Mouse (Mus musculus): Measurements from ENCODE around the gene Sntg2.

The Sntg2 gene

DNA sequence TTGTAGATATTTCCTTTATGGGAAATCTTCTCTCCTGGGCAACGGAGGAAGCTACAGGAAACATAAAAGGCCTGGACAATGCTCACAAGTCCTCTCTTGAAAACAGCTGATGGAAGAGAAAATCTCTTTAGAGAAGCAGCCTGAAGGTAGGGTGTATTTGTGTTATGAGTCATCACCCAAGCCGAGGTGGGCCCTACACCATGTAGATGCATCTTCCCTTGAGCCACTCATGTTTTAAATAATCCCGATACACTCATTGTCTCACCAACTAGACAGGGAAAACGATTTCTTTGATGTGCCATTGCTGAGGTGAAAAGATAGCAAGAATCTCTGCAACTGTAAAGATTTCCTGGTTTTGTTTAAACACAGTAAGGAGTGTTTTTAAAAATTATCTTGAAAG is 89.4 kb downstream of the Sntg2 start:
- DNase-seq (ENCODE audit: low read depth, low spot score), result no peak

DNA sequence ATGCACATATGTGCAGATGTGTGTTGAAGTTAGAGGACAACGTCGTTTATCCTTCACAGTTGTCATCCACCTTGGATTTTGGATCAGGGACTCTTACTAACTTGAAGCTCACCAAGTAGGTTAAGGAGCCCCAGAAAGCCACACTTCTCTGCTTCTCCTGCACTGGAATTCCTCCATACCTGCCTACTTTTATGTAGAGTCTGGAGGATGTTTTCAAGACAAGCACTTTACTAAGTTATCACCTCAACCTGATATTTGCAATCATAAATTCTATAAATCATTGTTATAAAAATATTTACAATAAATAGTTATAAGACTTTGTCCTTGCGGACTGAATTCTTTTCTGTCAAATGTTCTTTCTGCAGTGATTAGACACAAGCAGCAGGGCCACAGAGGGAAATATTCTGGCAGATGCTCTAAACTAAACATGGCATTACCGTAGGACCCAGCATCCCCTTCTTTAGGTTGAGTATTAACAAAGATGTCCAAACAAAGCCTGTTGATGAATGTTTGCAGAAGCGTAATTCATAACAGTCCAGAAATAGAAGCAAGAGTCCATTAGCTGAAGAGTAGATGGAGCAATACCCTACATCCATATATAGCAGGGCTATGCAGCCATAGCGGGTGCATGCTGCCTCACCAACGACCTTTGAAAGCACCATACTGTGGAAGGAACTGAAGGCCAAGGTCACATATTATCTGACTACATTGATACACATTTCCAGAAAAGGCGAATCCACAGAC is 100.8 kb downstream of the Sntg2 start:
- no peak for DNase-seq (ENCODE audit: low read depth, low spot score)

DNA sequence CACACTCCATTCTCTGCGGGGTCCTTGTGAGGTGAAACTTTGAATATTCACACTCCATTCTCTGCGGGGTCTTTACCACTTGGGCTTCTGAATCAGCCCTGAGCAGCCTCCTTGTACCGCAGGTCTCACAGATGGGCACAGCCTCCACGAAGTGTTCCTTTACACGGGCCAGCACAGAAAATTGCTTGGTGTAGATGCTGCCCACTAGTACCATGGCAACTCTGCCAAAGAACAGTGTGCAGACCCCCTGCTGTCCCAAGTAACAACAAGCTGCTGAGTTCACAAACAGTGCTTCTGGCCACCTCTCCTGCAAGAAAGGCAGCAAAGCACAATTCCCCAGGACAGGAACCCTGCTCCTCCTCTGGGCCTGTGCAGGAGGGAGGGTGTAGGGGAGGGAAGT is 109.0 kb downstream of the Sntg2 start:
- no peak for DNase-seq (ENCODE audit: low read depth, low spot score)

DNA sequence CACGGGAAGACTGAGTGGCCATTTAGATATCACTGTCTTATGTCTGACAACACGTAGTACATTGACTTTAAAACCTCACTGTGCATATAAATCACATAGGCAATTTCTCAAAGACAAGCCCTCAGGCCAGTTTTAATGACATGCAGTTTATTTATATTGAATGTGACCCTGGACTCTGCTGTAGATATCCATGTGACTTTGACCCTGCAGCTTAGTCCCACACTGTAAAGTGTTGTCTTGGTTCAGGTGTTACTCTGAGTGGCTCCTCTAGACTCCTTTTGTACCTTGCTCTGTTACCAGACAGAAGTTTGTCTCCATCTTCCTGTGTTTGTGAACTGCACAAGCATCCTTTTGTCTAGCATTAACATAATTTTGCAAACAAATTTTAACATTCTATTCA is 112.0 kb downstream of the Sntg2 start:
- DNase-seq (ENCODE audit: low read depth, low spot score), result no peak

DNA sequence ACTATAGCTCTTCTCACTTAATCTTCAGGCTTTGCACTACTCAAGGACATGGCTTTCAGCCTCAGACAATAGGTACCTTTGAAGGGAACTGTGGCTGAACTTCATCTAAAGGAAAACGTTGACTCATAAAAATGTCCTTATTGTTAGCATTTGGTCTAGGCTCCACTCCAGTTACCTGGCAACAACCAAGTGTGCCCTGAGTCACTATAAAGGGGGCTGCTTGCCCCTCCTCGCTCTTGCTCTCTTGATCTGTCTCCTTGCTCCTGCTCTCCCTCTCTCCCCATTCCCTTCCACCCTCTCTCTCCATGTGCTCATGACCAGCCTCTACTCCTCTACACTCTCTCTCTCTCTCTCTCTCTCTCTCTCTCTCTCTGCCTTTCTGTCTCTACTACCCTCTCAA is 114.5 kb downstream of the Sntg2 start:
- no peak for DNase-seq (ENCODE audit: low read depth, low spot score)

DNA sequence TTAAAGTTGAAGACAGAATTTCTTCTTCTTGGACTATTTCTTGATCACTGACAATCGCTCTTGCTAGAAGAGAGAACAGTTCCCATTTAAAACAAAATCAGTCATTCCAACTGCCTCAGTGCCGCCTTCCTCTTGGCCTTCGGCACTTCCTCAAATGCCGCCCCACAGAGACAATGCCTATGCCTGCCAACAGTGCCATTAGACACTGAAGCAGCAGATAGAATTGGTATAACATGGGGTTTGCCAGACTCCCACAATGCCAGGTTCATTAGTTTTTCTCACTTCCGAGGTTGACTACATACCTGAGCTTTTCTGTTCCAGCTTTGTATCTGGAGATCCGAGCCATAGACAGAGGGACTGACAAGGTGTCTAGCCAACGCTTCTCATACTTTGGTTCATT is 115.5 kb downstream of the Sntg2 start:
- DNase-seq (ENCODE audit: low read depth, low spot score), result no peak

DNA sequence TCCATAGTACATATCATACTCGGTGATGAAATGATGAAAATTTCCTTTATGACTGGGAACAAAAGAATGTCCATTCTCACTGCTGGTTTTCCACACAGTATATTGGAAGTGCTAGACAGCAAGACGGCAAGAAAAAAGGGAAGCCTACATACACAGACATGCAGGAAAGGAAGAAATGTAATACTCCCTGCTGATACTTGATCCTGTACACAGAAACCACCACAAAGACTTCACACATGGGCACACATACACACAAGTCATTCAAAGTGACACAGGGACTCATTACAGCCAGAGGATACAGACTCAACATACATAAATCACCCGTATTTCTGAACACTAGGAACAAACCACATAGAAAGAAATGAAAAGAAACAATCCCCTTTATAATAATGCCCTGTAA is 117.0 kb downstream of the Sntg2 start:
- no peak for DNase-seq (ENCODE audit: low read depth, low spot score)

DNA sequence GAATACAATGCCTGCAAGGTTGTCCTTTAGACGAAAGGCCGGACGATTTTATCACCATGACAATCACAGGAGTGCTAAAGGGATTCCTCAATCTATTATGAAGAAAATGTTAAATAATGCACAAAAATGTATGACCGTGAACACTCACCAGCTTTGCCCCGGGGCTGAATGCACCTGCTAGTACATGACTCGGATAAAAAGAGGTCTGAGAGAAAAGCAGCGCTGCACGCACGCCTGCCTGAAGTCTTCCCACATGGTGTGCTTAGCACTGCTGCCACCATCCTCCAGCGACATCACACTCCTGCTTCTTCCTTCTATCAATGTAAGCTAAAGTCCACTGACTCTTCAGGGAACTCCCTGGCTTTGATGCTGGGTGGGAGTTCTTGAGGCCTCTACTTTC is 118.6 kb downstream of the Sntg2 start:
- DNase-seq (ENCODE audit: low read depth, low spot score), result no peak

DNA sequence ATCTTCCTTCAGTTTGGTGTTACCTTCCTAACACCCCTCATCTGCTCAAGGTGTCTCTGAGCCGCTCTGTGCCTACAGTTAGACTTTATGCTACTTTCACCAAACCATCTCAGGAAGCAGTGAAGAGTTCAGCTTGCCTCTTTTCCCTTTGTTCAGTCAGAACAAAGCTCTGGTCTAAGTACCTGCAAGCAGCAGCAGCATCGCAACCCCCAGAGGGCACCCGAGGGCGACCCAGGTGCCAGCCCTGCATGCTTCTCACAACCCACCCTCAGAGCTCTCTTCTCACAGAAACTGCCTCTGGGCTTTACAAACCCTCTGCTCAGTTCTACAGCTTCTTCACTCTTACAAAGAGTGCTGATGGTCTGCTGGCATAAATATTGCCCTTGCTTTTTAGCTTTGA is 120.8 kb downstream of the Sntg2 start:
- DNase-seq (ENCODE audit: low read depth, low spot score), result no peak

DNA sequence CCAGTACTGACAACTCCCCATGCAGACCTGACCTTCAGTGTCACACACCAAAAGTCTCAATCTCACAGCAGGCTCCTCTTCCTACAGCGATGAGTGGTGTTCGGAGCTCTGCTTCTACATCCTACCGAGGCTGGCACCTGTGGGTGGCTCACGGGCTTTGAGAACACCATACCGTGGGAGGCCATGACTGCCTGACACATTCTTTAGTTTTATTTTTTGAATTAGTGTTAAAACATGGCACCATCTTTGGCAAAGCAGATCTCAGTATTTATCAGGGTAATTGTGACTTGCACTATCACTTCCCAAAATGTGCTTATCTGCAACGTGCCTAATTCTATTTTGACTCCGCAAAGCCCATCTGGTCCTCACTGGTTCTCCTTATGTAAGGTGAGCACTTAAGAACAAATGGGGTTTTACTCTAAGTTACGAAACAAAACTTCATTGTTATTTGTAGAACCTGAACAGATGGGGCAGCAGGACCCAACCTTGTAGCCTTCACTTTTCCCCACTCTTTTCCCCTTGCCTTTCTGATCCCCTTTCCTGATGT is 121.8 kb downstream of the Sntg2 start:
- no peak for DNase-seq (ENCODE audit: low read depth, low spot score)

DNA sequence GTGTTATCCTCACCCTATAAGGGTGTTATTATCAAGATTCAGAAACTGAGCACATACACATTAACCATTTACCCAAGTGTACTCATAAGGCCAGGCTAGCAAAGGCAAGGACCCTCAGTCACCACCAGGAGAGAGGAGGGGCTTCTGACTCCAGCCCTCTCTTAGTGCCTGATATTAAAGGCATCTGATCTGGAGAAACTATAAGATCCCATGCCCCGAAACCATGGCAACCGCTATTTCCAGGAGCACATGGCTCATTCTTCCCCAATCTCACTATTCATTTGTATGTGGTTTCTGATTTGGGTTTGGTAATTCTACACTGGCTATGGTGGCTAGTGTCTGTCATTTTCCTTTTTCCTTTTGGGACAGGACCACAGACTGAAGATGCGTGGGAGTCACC is 124.1 kb downstream of the Sntg2 start:
- DNase-seq (ENCODE audit: low read depth, low spot score), result no peak

DNA sequence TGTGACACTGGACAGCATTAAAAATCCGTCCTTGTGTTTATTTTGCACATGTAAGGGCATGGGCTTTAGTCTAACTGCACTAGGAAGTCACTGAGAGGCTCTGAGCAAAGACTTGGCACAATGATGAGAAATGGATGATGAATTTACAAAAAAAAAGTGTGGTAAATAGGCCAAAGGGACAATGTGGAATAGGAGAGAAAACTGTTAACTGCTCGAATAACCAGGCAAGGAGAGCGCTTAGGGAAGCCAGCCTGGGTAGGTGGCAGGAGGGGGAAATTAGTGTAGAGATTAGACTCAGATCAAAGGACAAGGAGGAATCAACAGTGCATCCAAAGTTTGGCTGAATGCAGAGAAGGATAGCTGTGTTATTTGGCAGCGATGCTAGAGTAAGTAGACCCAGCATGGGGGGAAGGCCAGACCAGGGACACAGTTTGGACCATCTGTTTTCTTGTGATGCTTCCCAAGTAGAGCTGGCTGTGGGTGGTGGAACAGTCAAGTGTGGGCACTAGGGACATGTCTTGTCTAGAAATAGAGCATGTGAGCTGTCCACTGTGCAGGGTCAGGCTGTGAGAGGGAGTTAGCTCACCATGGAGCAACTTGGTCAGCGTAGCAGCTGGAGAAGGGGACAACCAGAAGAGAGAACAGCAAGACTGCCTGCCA is 126.8 kb downstream of the Sntg2 start:
- no peak for DNase-seq (ENCODE audit: low read depth, low spot score)

DNA sequence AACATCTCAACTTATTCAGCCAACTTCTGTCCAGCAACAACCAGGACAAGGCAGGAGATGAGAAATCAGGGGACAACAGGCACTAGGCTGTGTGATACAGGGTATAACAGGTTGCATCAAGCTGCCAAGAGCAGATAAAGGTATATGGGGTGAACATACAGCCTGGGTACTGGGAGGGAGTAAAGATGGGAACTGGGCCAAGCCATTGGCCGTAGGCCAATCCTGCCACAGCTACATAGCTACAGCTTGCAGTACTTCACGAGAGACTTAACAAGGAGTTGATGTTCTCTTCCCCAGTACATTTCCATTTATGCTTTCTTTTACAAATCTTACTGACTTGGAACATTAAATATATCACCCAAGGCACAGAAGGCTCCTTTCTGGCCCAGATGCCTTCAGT is 129.0 kb downstream of the Sntg2 start:
- no peak for DNase-seq (ENCODE audit: low read depth, low spot score)

DNA sequence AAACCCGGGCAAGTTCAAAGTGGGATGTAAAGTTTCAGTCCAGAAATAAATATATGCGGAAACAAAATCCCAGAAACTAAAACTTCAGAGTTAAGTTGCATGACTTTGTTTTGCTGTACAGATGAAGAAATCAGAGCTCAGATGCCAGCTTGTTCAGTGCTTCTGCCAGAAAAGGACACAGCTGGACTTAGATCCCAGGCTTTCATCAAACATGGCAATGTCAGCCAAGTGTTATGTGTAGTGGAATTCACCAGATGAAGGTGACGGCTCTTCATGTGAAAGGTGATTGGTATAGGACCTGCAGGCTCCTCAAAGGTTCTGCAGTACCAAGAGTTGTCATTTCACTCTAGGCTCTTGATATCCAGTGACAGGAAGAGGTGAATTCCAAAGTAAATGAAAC is 132.3 kb downstream of the Sntg2 start:
- DNase-seq (ENCODE audit: low read depth, low spot score), result no peak

DNA sequence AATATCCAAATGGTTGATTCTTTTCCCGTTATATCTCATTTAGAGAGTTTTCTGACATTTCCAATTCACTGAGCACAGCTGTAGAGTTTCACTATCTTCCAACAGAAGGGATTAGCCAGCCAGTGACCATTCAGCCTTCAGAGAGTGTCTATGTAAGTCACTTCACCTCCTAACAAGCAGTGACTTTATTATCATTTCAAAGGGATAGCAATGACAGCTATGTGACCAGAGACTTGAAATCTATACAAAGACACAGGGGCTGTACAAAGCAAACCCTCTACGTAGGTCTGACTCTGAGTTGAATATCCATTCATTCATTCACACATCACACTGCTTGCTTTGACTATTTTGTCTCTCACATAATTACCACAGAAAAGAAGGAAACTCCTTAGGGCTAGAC is 138.2 kb downstream of the Sntg2 start:
- no peak for DNase-seq (ENCODE audit: low read depth, low spot score)

DNA sequence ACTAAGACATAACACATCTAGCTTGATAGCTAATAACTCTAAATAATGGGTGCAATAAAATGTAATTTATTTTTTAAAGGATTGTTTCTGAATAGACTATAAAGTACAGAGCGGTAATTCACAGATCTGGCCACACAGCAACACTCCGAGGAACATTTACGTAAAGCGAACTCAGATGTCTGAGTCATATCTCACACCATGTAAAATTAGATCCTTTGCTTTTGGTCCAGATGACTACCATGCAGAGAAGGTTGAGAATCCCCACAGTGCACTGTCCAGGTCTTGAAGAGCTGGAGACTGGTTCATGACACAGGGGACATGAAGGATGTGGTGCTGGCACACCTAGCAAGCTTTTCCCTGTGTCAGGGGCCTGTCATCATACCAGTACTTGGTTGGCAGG is 145.2 kb downstream of the Sntg2 start:
- DNase-seq (ENCODE audit: low read depth, low spot score), result no peak

DNA sequence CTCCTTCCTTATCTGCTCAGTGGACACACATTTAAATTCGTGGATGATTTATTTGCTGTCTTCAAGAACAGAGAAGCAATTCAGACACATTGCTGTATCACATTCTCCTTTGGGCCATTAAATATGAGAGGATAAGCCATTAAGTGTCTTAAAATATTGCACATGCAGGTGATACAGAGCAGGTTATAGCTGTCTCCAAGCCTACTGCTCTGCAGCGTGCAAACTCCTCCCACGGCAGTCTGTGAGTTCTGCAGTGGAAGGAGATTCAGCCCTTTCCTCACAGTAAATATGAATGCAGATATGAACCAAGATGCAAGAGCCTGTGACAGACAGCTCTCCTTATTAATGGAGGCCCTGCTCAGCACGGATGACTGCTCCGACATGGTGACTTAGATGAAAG is 146.9 kb downstream of the Sntg2 start:
- DNase-seq (ENCODE audit: low read depth, low spot score), result no peak

DNA sequence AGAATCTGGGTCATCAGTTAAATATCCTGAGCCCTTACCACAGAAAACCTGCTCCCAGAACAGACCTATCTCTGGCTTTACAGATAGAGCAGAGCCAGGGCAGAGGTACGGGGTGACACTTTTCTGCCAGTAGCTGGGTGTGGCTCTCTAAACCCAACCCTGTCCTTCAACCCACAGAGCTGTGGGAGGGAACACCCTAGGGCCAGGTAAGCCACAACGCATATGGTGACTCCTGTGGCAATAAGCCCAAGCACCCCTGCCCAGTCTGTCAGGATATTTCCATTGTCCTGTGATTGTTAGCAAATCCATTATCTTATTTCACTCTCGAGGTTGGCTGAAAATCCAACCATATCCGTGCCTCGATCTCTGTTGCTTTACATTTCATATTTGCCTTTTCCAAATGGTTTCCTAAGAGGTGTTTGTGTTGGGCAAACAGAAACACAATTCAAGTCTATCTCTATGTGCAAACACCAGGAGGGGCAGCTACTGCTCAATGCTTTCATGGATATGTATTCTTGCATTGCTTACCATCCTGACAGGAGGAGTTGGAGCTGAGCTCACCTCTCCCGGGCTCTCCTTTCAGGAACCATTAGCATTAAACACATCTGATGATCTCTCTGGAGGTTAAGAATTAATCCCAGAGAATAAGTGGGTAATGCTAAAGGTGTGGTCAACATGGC is 156.3 kb downstream of the Sntg2 start:
- no peak for DNase-seq (ENCODE audit: low read depth, low spot score)

DNA sequence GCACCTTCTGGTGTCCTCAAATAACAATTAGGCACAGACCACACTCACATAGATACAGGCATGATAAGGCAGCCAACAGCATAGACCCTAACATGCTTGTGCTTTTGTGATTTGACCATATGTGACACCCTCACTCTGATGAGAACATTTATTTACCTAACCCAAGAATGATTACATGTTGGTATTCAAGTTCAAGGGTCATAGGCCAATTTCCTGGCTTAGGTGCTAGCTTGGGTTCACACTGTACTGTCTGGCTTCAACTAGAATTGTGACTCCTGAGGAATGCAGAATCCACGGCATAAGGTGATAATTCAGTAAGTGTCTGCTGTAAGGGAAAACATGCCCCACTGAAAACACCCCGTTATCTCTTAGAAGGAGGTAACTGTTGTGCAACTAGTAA is 158.4 kb downstream of the Sntg2 start:
- no peak for DNase-seq (ENCODE audit: low read depth, low spot score)

DNA sequence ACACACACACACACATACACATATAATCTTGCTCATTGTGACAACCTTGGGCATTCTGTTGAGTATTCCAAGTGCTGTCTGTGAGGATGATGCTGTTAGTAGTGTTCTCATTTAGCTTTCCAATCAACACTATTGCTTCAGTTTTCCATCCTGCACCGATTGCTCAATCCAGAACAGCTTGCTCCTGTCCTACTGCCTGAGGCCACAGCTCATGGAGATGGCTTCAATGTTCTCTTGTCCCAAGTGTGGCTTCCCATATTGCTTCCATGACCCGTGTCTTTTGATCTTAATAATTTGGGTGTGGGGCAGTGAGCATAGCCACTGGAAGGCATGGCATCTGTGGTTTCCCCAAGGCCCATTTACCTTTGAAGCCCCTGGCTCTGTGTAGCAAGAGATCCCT is 162.8 kb downstream of the Sntg2 start:
- no peak for DNase-seq (ENCODE audit: low read depth, low spot score)

DNA sequence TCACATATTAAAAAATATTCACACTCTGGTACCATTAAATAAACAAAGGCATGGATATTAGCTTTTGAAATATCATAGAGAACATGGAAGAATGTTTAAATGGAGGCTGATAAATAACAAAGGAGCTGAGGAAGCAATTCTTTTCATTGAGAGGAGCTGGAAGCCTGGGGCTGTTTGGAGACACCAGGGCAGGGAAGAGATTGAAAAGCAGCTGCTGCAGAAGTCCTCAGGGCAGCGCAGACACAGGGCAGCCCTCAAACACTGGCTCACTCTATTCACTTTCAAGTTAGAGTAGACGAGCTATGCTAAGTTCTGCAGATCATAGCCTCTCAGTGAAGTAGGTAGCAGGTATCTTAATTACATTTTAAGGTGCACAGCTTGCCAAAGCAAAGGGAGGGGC is 164.6 kb downstream of the Sntg2 start:
- no peak for DNase-seq (ENCODE audit: low read depth, low spot score)

DNA sequence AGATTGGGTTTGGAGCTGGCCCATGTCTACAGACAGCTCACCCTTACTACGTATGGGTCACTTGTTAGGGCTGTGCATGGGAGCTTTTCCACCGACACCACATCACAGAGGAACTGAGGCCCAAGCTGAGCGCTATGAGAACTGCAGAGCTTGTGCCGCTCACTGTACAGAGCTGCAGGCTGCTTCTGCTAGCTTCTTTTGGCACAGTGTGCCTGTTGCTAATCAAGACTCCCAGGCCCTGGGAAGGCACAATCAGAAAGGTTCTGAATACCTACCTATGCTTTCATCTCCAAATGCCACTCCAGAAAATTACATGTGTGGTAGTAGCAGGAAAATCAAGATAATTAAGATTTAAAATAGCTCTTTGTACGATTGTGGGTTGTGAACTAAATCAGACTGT is 165.1 kb downstream of the Sntg2 start:
- no peak for DNase-seq (ENCODE audit: low read depth, low spot score)

DNA sequence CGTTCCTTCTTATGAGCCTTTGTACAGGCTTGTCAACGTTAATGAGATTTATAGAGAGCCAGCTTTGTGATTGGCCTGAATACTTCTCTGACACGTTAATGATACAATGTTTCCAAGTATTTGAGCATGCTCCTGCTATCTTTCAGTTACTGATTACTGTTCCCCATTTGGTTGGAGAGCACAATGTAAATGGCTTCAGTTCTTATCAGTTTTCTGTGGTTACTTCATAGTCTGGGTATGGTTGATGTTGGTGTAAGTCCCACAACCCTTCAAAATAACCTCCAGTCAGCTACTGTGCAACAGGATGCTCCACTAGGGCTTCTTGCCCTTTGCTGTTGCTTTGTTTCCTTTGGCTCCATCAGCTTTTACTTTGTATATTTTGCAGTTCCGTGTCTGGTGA is 168.7 kb downstream of the Sntg2 start:
- DNase-seq (ENCODE audit: low read depth, low spot score), result no peak
